Mouse (Mus musculus): ENCODE data around the gene Gm20388. TPM values are rescaled to one million over a fixed set of nuclear protein-coding genes. Genes with fewer than 3 reads are reported as not detected.

Gm20388 gene
- polyA plus RNA-seq, 1 experiment from 2014 or later: not detected

GRCm38 (mm10) chr8:121811502-121811901 lies 1900.9 kb downstream of the Gm20388 start:
- H3K9ac ChIP-seq (ENCODE audit: low read length): no peak overlapping the region
- H3K4me2 ChIP-seq (ENCODE audit: low read depth, severe bottlenecking): no peak overlapping the region
- no peaks in the 10 kb centered on the region for H3K9me3 ChIP-seq (ENCODE audit: control insufficient read depth, low read length)
- ATAC-seq (ENCODE audit: insufficient number of reproducible peaks, low FRiP score, low TSS enrichment, low read depth): no peak
- H3K4me1 ChIP-seq (ENCODE audit: control insufficient read depth, insufficient read depth, low read length): no peaks in the 10 kb centered on the region
- H3K36me3 ChIP-seq (ENCODE audit: control insufficient read depth, insufficient read depth, low read length): peaks cover 2% of the 10 kb centered on the region; the same call in 1 of the 2 replicates
- H3K27ac ChIP-seq (replicated peaks; ENCODE audit: low read depth, low read length): no peak overlapping the region
- 89% methylated on average over 3 of the region's 3 CpGs for WGBS
- no peaks in the 10 kb centered on the region for H3K27me3 ChIP-seq (ENCODE audit: control insufficient read depth, insufficient read depth, low read length)
- no peak for DNase-seq (ENCODE audit: low spot score)
- no peak overlapping the region for H3K4me3 ChIP-seq (ENCODE audit: low read depth, low read length)

DNA sequence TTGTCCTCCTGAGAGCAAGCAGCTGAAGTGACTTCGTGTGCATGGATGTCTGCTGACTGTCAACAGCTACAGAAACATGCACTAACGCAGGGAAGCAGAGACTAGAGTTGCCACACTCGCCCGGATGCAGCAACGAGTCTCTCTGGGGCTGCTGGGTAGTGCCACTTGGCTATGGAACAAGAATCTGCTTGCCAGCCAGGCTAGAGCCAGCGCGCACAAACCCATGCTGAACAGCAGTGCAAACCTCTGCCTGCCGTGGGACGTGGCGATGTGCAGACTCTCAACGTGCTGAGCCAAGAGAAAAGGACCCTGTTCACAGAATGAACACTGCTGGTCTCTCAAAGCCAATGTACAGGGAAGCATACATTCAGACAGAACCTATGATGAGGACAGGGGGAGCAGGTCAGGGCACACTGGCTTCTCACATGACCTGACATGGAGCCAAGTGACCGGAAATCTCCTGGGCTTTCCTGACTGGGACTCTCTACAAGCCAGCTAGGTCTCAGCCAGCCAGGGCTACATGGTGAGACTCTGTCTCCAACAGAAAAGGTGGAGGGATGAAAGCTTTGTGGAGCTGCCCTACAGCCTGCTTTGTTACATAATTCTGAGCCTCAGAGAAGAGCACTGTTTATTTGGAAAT lies 1901.4 kb downstream of the Gm20388 start:
- ATAC-seq (ENCODE audit: insufficient number of reproducible peaks, low FRiP score, low TSS enrichment, low read depth) (no peak), DNase-seq (ENCODE audit: low spot score) (no peak)
- Histone ChIP-seq H3K4me2 (ENCODE audit: low read depth, severe bottlenecking) (no peak overlapping the region), H3K4me3 (ENCODE audit: low read depth, low read length) (no peak overlapping the region), H3K27me3 (ENCODE audit: control insufficient read depth, insufficient read depth, low read length) (no peaks in the 10 kb centered on the region), H3K36me3 (ENCODE audit: control insufficient read depth, insufficient read depth, low read length) (peaks cover 2% of the 10 kb centered on the region; the same call in 1 of the 2 replicates), H3K9ac (ENCODE audit: low read length) (no peak overlapping the region), H3K9me3 (ENCODE audit: control insufficient read depth, low read length) (no peaks in the 10 kb centered on the region), H3K27ac (replicated peaks; ENCODE audit: low read depth, low read length) (no peak overlapping the region), H3K4me1 (ENCODE audit: control insufficient read depth, insufficient read depth, low read length) (no peaks in the 10 kb centered on the region)
- 93% methylated on average over 12 of the region's 12 CpGs for WGBS

- Histone ChIP-seq H3K4me2 (ENCODE audit: low read depth, severe bottlenecking) (no peak overlapping the region), H3K4me1 (ENCODE audit: control insufficient read depth, insufficient read depth, low read length) (no peaks in the 10 kb centered on the region), H3K27ac (replicated peaks; ENCODE audit: low read depth, low read length) (no peak overlapping the region), H3K36me3 (ENCODE audit: control insufficient read depth, insufficient read depth, low read length) (peaks cover 4% of the 10 kb centered on the region; the same call in 1 of the 2 replicates), H3K9me3 (ENCODE audit: control insufficient read depth, low read length) (no peaks in the 10 kb centered on the region), H3K9ac (ENCODE audit: low read length) (no peak overlapping the region), H3K27me3 (ENCODE audit: control insufficient read depth, insufficient read depth, low read length) (no peaks in the 10 kb centered on the region), H3K4me3 (ENCODE audit: low read depth, low read length) (no peak overlapping the region)
- DNase-seq (ENCODE audit: low spot score): no peak
- no peak for ATAC-seq (ENCODE audit: insufficient number of reproducible peaks, low FRiP score, low TSS enrichment, low read depth)
- 90% methylated on average over 7 of the region's 7 CpGs for WGBS
Observed at GRCm38 (mm10) chr8:121818226-121818625, 1907.6 kb downstream of the Gm20388 start.

DNA sequence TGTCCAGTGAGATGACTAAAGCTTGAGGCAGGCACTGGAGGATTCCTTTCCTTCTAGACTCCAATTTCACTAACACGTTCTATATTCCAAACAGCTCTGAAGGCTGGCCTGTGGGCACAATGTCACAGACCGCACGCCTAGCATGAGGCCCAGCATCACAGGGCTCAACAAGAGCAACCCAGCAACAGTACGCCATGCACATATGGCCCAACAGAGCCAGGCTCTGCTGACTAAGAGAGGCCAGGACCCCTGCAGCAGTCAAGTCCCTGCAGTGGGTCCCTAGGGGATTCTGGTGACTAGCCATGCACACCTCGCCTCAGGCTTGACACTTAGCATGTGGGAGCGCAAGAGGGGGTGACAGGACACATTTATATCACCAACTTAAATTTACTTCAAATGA lies 1910.2 kb downstream of the Gm20388 start:
- Histone ChIP-seq H3K9ac (ENCODE audit: low read length) (no peak overlapping the region), H3K27me3 (ENCODE audit: control insufficient read depth, insufficient read depth, low read length) (no peaks in the 10 kb centered on the region), H3K4me3 (ENCODE audit: low read depth, low read length) (no peak overlapping the region), H3K9me3 (ENCODE audit: control insufficient read depth, low read length) (no peaks in the 10 kb centered on the region), H3K4me1 (ENCODE audit: control insufficient read depth, insufficient read depth, low read length) (no peaks in the 10 kb centered on the region), H3K36me3 (ENCODE audit: control insufficient read depth, insufficient read depth, low read length) (peaks cover 4% of the 10 kb centered on the region; the same call in 1 of the 2 replicates), H3K27ac (replicated peaks; ENCODE audit: low read depth, low read length) (no peak overlapping the region), H3K4me2 (ENCODE audit: low read depth, severe bottlenecking) (no peak overlapping the region)
- ATAC-seq (ENCODE audit: insufficient number of reproducible peaks, low FRiP score, low TSS enrichment, low read depth) (no peak), DNase-seq (ENCODE audit: low spot score) (no peak)
- 94% methylated on average over 6 of the region's 6 CpGs for WGBS

DNA sequence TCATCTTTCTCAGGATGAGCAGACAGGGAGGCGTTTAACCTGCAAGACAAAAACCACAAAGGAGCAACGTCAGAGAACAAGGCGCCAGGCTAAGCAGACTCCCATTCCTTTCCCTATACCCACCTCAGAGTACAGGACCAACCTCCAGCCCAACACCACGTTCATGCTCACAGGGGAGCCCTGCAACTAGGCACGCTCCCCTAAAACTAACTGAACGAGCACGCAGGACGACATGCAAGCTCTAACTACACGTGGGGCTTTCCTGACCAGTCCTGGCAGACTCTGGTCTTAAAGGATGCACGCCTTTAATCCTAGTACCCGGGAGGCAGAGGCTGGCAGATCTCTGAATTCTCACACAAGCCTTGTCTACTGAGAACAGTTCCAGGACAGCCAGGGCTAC lies 1910.7 kb downstream of the Gm20388 start:
- no peak overlapping the region for H3K4me2 ChIP-seq (ENCODE audit: low read depth, severe bottlenecking)
- H3K9ac ChIP-seq (ENCODE audit: low read length): no peak overlapping the region
- no peak for ATAC-seq (ENCODE audit: insufficient number of reproducible peaks, low FRiP score, low TSS enrichment, low read depth)
- no peak for DNase-seq (ENCODE audit: low spot score)
- WGBS: 86% methylated on average over 11 of the region's 11 CpGs
- no peaks in the 10 kb centered on the region for H3K27me3 ChIP-seq (ENCODE audit: control insufficient read depth, insufficient read depth, low read length)
- H3K36me3 ChIP-seq (ENCODE audit: control insufficient read depth, insufficient read depth, low read length): peaks cover 2% of the 10 kb centered on the region; the same call in 1 of the 2 replicates
- no peak overlapping the region for H3K27ac ChIP-seq (replicated peaks; ENCODE audit: low read depth, low read length)
- no peaks in the 10 kb centered on the region for H3K4me1 ChIP-seq (ENCODE audit: control insufficient read depth, insufficient read depth, low read length)
- no peaks in the 10 kb centered on the region for H3K9me3 ChIP-seq (ENCODE audit: control insufficient read depth, low read length)
- no peak overlapping the region for H3K4me3 ChIP-seq (ENCODE audit: low read depth, low read length)

DNA sequence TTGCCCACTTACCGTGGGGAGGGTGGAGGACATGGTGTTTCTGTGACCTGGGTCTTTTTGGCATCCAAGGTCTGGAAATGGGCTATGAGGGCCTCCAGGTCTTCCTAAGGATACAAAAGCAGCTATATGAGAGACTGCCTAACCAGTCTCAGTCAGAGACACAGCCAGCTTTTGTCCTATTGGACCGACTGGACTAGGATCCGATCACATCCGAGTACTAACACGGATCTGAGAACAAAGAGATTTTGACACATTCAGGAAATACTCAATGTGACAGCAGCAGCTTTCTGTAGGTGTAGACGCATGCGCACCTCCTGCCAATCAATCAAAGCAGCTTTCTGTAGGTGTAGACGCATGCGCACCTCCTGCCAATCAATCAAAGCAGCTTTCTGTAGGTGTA lies 1911.1 kb downstream of the Gm20388 start:
- H3K9me3 ChIP-seq (ENCODE audit: control insufficient read depth, low read length): no peaks in the 10 kb centered on the region
- no peak overlapping the region for H3K4me3 ChIP-seq (ENCODE audit: low read depth, low read length)
- H3K27ac ChIP-seq (replicated peaks; ENCODE audit: low read depth, low read length): no peak overlapping the region
- DNase-seq (ENCODE audit: low spot score) (no peak), ATAC-seq (ENCODE audit: insufficient number of reproducible peaks, low FRiP score, low TSS enrichment, low read depth) (no peak)
- no peak overlapping the region for H3K9ac ChIP-seq (ENCODE audit: low read length)
- no peaks in the 10 kb centered on the region for H3K4me1 ChIP-seq (ENCODE audit: control insufficient read depth, insufficient read depth, low read length)
- no peak overlapping the region for H3K4me2 ChIP-seq (ENCODE audit: low read depth, severe bottlenecking)
- 92% methylated on average over 9 of the region's 9 CpGs for WGBS
- H3K27me3 ChIP-seq (ENCODE audit: control insufficient read depth, insufficient read depth, low read length): no peaks in the 10 kb centered on the region
- peaks cover 2% of the 10 kb centered on the region; the same call in 1 of the 2 replicates for H3K36me3 ChIP-seq (ENCODE audit: control insufficient read depth, insufficient read depth, low read length)

DNA sequence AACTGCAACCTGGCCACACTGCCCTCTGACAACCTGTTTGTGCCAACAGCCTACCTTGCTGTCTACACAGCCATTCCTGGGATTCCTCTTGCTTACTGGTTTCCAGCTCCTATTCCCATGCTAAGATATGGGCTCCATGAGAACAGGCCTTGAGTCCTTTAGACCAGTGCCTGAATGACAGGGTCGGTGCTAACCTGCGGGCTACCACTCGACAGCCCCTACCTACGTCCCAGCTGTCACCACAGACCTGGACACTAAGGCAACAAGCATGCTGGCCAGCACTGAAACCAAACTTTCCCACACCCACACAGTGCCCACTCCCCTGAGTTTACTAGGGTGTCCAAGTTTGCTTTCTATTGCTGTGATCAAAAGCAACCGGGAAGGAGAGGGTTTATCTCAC lies 1917.1 kb downstream of the Gm20388 start:
- Histone ChIP-seq H3K9me3 (ENCODE audit: control insufficient read depth, low read length) (no peaks in the 10 kb centered on the region), H3K9ac (ENCODE audit: low read length) (no peak overlapping the region), H3K4me1 (ENCODE audit: control insufficient read depth, insufficient read depth, low read length) (peaks cover 8% of the 10 kb centered on the region), H3K4me3 (ENCODE audit: low read depth, low read length) (no peak overlapping the region), H3K36me3 (ENCODE audit: control insufficient read depth, insufficient read depth, low read length) (no peaks in the 10 kb centered on the region), H3K27me3 (ENCODE audit: control insufficient read depth, insufficient read depth, low read length) (no peaks in the 10 kb centered on the region), H3K4me2 (ENCODE audit: low read depth, severe bottlenecking) (no peak overlapping the region), H3K27ac (replicated peaks; ENCODE audit: low read depth, low read length) (no peak overlapping the region)
- WGBS: 93% methylated on average over 5 of the region's 5 CpGs
- no peak for ATAC-seq (ENCODE audit: insufficient number of reproducible peaks, low FRiP score, low TSS enrichment, low read depth)
- DNase-seq (ENCODE audit: low spot score): no peak

DNA sequence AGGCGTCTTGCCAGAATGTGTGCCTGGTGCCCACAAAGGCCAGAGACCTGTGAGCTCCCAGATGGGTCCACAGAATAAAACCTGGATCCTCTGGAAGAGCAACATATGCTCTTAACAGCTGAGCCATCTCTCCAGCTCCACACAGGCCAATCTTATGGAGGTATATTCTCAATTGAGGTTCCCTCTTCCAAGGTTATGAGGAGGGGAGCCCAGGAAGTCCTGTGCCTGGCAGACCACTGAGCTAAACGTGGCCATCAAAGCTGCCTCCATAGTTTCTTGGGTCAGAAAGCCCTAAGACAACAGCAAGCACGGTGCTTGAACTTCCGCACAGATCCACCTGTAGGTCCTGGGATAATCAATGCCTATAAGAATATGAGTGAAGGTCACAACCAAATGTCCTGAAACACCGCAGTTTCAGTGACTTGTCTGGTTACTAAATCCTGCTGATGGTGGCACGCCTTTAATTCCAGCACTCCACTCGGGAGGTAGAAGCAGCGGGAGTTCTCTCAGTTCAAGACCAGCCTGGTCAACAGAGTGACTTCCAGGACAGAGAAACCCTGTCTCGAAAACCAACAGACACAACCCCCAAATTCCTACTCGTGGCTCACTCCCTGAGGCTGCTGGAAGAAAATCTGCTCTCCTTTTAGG lies 1917.9 kb downstream of the Gm20388 start:
- peak overlapping the region; percentile 94 for H3K4me3 ChIP-seq (ENCODE audit: low read depth, low read length)
- no peak for DNase-seq (ENCODE audit: low spot score)
- no peaks in the 10 kb centered on the region for H3K9me3 ChIP-seq (ENCODE audit: control insufficient read depth, low read length)
- no peak for ATAC-seq (ENCODE audit: insufficient number of reproducible peaks, low FRiP score, low TSS enrichment, low read depth)
- H3K27ac ChIP-seq (replicated peaks; ENCODE audit: low read depth, low read length): no peak overlapping the region
- WGBS: 31% methylated on average over 10 of the region's 10 CpGs
- H3K9ac ChIP-seq (ENCODE audit: low read length): peak overlapping the region; percentile 84
- peak overlapping the region; percentile 92 for H3K4me2 ChIP-seq (ENCODE audit: low read depth, severe bottlenecking)
- H3K4me1 ChIP-seq (ENCODE audit: control insufficient read depth, insufficient read depth, low read length): peaks cover 8% of the 10 kb centered on the region
- H3K36me3 ChIP-seq (ENCODE audit: control insufficient read depth, insufficient read depth, low read length): no peaks in the 10 kb centered on the region
- no peaks in the 10 kb centered on the region for H3K27me3 ChIP-seq (ENCODE audit: control insufficient read depth, insufficient read depth, low read length)
